Mouse (Mus musculus): Measurements from ENCODE around the gene Ncbp3. TPM values are rescaled to one million over a fixed set of nuclear protein-coding genes. Genes with fewer than 3 reads are reported as not detected.
A peak's percentile ranks its signal among the peaks of the same experiment; 100 is the strongest.

Gene Ncbp3
- polyA plus RNA-seq, 1 experiment from 2014 or later, result 9.3 TPM

DNA sequence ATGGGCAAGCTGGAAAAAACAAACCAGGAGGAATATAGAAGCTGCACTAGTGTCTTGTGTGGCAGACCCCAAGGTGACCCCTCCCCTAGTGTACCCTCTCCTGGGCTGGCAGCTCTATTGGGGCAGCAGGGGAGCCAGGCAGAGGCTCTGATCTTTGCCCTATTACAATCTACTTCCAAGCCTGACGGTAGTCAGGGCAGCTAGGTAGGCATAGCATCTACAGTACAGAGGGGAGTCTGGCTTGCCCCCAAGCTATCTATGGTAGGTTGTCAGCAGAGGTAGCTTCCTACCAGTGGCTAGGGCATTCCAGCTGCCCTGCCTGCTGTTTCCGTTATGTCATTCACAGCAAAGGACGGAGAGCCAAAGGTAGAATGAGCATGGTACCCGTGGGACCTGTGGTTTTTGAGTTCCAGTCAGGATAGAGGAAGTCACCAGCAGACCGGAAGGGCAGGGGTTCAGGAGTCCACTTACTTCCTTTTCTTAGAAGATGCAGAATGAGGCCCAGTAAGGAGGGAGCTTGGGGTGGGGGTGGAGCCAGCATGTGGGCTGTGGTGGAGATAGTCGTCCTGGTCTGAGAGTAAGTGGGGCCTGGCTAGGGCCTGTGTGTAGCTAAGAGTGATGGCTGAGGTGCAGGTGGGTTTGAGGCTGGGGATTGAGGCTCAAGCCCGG lies 23.2 kb upstream of the Ncbp3 start:
- no peaks in the 10 kb centered on the region for H3K9me3 ChIP-seq (ENCODE audit: control insufficient read depth, low read length)
- WGBS, result 61% methylated on average over 7 of the region's 7 CpGs
- DNase-seq (ENCODE audit: low spot score), result no peak
- H3K4me2 ChIP-seq (replicated peaks), result no peak overlapping the region
- peaks cover 15% of the 10 kb centered on the region for H3K4me1 ChIP-seq (replicated peaks; ENCODE audit: control insufficient read depth, insufficient read depth, low read length)
- H3K27me3 ChIP-seq (ENCODE audit: control insufficient read depth, insufficient read depth, low read length), result 0 out of 2 replicates have a peak, but pooled peaks cover 9% of the 10 kb centered on the region
- no peak overlapping the region for H3K4me3 ChIP-seq (replicated peaks; ENCODE audit: low read length)
- ATAC-seq (ENCODE audit: low FRiP score), result no peak
- H3K36me3 ChIP-seq (replicated peaks; ENCODE audit: control insufficient read depth, insufficient read depth), result peaks cover 26% of the 10 kb centered on the region
- no peak overlapping the region for H3K9ac ChIP-seq
- no peak overlapping the region for H3K27ac ChIP-seq

DNA sequence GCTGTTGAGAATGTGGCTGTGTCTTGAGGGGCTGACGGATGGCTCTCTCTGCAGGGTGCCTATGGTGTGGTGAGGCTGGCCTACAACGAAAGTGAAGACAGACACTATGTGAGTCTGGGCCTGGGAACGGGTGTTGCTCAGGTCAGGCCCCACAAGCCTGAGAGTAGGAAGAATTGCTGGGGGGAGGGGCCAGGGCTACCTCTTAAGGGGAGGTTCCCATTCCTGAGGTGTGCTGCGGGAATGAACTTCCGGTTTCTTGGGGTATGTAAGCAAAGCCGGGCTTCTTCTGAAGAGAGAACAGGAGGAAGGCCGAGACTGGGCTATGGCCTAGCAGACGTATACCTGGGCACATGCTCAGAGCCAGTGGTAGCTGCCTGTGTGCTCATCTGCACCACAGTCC lies 20.6 kb upstream of the Ncbp3 start:
- Histone ChIP-seq H3K4me1 (replicated peaks; ENCODE audit: control insufficient read depth, insufficient read depth, low read length) (peaks cover 12% of the 10 kb centered on the region; the same call in 1 of the 2 replicates), H3K36me3 (replicated peaks; ENCODE audit: control insufficient read depth, insufficient read depth) (peaks cover 29% of the 10 kb centered on the region), H3K4me3 (replicated peaks; ENCODE audit: low read length) (no peak overlapping the region), H3K9me3 (ENCODE audit: control insufficient read depth, low read length) (no peaks in the 10 kb centered on the region), H3K9ac (no peak overlapping the region), H3K27me3 (ENCODE audit: control insufficient read depth, insufficient read depth, low read length) (no peaks in the 10 kb centered on the region), H3K4me2 (replicated peaks) (no peak overlapping the region), H3K27ac (no peak overlapping the region)
- DNase-seq (ENCODE audit: low spot score), result no peak
- ATAC-seq (ENCODE audit: low FRiP score), result no peak
- WGBS, result 54% methylated on average over 8 of the region's 8 CpGs

DNA sequence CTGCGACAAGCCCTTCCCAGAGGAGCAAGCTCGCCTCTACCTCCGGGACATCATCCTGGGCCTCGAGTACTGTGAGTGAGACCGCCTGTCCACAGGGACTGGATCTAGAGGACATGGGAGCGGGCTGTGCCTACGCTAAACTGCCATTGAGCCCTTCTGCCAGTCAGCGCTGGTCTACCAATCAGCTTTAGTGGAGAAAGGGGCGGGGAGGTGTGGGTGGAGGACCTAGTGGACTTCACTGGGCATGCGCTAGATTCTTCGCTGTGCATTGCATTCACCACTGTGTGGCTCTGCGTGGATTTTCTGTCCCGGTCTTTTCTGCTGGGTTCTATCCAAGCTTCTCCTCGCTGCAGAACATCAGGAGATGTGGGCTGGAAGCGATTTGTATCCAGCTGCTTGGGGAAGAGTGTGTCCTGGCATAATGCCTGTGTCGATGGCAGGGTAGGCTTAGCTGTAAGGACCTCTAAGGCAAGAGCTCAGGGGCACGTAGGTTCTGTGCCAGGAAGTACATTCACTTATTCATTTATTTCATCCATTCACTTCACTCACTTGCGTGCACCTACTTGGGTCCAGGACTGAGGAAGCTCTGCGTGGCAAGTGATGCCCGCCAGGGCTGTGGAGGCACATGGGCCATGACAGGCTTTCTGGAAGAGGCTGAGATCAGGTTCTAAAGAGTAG lies 16.6 kb upstream of the Ncbp3 start:
- Histone ChIP-seq H3K4me3 (replicated peaks; ENCODE audit: low read length) (peak overlapping the region; percentile 25), H3K4me1 (replicated peaks; ENCODE audit: control insufficient read depth, insufficient read depth, low read length) (peaks cover 7% of the 10 kb centered on the region; the same call in 1 of the 2 replicates), H3K9ac (peak overlapping the region; percentile 32; the same call in 1 of the 2 replicates), H3K27me3 (ENCODE audit: control insufficient read depth, insufficient read depth, low read length) (no peaks in the 10 kb centered on the region), H3K36me3 (replicated peaks; ENCODE audit: control insufficient read depth, insufficient read depth) (peaks cover 34% of the 10 kb centered on the region), H3K9me3 (ENCODE audit: control insufficient read depth, low read length) (no peaks in the 10 kb centered on the region), H3K27ac (peak overlapping the region; percentile 64), H3K4me2 (replicated peaks) (peak overlapping the region; percentile 64)
- DNase-seq (ENCODE audit: low spot score) (peak; percentile 88), ATAC-seq (ENCODE audit: low FRiP score) (peak; percentile 93)
- 25% methylated on average over 20 of the region's 20 CpGs for WGBS

DNA sequence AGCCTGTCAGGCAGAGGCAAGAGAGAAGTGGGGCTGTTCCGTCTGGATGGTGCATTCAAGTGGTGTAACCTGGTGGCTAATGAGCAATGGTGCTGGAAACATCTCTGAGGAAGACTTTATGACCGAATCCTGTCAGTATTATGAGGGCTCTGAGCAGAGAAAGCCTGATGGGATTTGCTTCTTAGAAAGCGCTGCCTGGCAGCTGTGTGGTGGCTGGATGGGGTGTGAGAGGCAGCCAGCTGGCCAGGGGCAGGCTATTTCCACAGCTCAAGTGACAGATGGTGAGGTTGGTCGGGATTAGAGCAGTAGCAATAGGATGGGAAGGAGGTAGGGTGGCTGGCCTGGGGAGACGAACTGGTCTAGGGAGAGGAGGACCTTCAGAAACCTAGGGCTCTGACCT lies 16.0 kb upstream of the Ncbp3 start:
- Histone ChIP-seq H3K9me3 (ENCODE audit: control insufficient read depth, low read length) (no peaks in the 10 kb centered on the region), H3K27ac (peak overlapping the region; percentile 46), H3K36me3 (replicated peaks; ENCODE audit: control insufficient read depth, insufficient read depth) (peaks cover 31% of the 10 kb centered on the region), H3K4me2 (replicated peaks) (peak overlapping the region; percentile 64), H3K4me3 (replicated peaks; ENCODE audit: low read length) (no peak overlapping the region), H3K4me1 (replicated peaks; ENCODE audit: control insufficient read depth, insufficient read depth, low read length) (peaks cover 7% of the 10 kb centered on the region; the same call in 1 of the 2 replicates), H3K9ac (peak overlapping the region; percentile 18; the same call in 1 of the 2 replicates), H3K27me3 (ENCODE audit: control insufficient read depth, insufficient read depth, low read length) (no peaks in the 10 kb centered on the region)
- ATAC-seq (ENCODE audit: low FRiP score), result no peak; the same call in none of the 2 replicates
- 51% methylated on average over 5 of the region's 5 CpGs for WGBS
- no peak for DNase-seq (ENCODE audit: low spot score)

DNA sequence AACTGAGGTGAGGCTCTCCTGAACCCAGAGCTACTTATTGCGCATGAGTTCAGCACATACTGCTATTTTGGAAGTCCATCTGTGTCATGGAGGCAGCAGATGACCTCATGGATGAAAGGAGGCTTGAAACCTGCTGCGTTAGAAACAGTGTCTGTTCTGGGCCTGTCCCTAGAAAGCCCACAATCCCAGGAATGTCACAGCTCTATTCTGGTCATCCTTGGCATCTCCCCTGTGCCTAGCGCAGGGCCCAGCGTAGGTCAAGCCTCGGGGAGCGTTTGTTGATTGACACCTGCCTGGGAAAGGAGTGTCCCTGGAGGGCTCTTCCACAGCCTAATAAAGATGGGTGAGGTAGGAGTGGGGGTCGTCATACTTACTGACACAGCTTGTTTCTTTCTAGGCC lies 11.5 kb upstream of the Ncbp3 start:
- ATAC-seq (ENCODE audit: low FRiP score), result no peak
- DNase-seq (ENCODE audit: low spot score), result no peak
- WGBS, result 78% methylated on average over 7 of the region's 7 CpGs
- no peaks in the 10 kb centered on the region for H3K27me3 ChIP-seq (ENCODE audit: control insufficient read depth, insufficient read depth, low read length)
- no peak overlapping the region for H3K4me2 ChIP-seq (replicated peaks)
- H3K4me1 ChIP-seq (replicated peaks; ENCODE audit: control insufficient read depth, insufficient read depth, low read length), result peaks cover 6% of the 10 kb centered on the region; the same call in 1 of the 2 replicates
- no peak overlapping the region for H3K27ac ChIP-seq
- no peak overlapping the region for H3K9ac ChIP-seq
- H3K9me3 ChIP-seq (ENCODE audit: control insufficient read depth, low read length), result no peaks in the 10 kb centered on the region
- H3K4me3 ChIP-seq (replicated peaks; ENCODE audit: low read length), result no peak overlapping the region
- peaks cover 37% of the 10 kb centered on the region for H3K36me3 ChIP-seq (replicated peaks; ENCODE audit: control insufficient read depth, insufficient read depth)

DNA sequence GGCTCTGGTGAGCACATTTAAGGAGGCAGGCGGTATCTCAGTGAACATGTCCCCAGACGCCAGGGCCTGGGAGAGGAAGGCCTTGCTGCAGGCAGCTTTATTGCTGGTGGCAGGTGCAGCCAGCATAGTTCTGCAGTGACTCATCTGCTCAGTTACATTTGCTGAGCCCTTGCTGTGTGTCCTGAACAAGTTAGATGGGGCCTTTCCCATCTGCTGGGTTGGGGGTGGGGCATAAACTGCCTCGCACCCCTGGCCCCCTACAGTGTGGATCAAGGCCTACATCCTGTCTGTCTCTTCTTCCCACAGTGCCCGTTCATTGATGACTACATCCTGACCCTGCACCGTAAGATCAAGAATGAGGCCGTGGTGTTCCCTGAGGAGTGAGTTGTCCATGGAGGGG lies 10.7 kb upstream of the Ncbp3 start:
- Histone ChIP-seq H3K9me3 (ENCODE audit: control insufficient read depth, low read length) (no peaks in the 10 kb centered on the region), H3K9ac (no peak overlapping the region), H3K27me3 (ENCODE audit: control insufficient read depth, insufficient read depth, low read length) (no peaks in the 10 kb centered on the region), H3K4me2 (replicated peaks) (no peak overlapping the region), H3K36me3 (replicated peaks; ENCODE audit: control insufficient read depth, insufficient read depth) (peaks cover 42% of the 10 kb centered on the region), H3K4me1 (replicated peaks; ENCODE audit: control insufficient read depth, insufficient read depth, low read length) (no peaks in the 10 kb centered on the region), H3K27ac (no peak overlapping the region), H3K4me3 (replicated peaks; ENCODE audit: low read length) (no peak overlapping the region)
- no peak for ATAC-seq (ENCODE audit: low FRiP score)
- 59% methylated on average over 6 of the region's 6 CpGs for WGBS
- no peak for DNase-seq (ENCODE audit: low spot score)

DNA sequence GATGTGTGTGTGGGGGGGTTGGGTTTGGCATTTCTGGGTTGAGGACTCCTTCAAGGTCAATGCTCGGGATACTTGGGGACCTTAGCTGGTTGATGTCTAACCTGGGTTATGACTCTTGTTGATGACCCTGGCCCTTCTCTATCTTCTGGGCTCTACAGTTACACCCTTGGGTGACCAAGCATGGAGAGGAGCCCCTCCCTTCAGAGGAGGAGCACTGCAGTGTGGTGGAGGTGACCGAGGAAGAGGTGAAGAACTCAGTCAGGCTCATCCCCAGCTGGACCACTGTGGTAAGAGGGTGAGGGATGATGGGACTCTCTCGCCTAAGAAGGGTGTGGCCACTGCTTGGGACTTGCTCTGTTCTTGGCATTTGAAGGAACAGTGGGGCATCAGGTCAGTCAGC lies 9.9 kb upstream of the Ncbp3 start:
- Histone ChIP-seq H3K27ac (no peak overlapping the region), H3K36me3 (replicated peaks; ENCODE audit: control insufficient read depth, insufficient read depth) (peaks cover 42% of the 10 kb centered on the region), H3K9ac (no peak overlapping the region), H3K9me3 (ENCODE audit: control insufficient read depth, low read length) (no peaks in the 10 kb centered on the region), H3K27me3 (ENCODE audit: control insufficient read depth, insufficient read depth, low read length) (no peaks in the 10 kb centered on the region), H3K4me2 (replicated peaks) (no peak overlapping the region), H3K4me1 (replicated peaks; ENCODE audit: control insufficient read depth, insufficient read depth, low read length) (no peaks in the 10 kb centered on the region), H3K4me3 (replicated peaks; ENCODE audit: low read length) (no peak overlapping the region)
- ATAC-seq (ENCODE audit: low FRiP score) (no peak), DNase-seq (ENCODE audit: low spot score) (no peak)
- 88% methylated on average over 3 of the region's 3 CpGs for WGBS

DNA sequence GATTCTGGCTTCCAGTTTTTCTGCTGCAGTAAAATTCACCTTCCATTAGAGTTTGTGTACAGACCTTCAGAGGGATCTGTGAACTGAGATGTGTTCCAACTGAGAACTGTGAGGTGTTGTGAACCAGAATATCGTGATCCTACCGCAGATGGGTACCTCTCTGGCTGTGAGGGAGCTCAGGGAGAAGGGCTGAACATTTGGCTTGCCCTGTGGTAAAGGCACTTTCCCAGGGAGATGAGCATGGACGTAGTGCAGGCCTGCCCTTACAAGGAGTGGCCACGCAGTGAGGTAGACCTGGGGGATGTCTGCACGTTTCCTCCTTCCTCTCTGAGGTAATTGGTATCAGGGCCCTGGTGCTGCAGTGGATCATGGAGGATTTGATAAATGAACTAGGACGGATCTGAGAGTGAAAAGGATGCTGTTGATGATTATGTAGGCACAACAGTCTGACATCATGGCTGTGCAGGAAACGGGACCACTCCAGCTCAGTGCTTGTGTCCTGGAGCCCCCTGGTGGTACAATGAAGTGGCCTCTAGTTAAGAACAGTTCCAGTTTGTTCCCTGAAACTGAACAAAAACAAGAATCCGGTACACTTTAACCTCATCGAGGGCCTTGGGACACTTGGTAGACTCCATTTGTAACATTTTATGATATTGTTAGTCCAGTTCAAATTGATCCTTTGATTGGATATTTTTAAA lies 8.3 kb upstream of the Ncbp3 start:
- WGBS, result 62% methylated on average over 9 of the region's 9 CpGs
- Histone ChIP-seq H3K36me3 (replicated peaks; ENCODE audit: control insufficient read depth, insufficient read depth) (peaks cover 34% of the 10 kb centered on the region), H3K4me1 (replicated peaks; ENCODE audit: control insufficient read depth, insufficient read depth, low read length) (no peaks in the 10 kb centered on the region), H3K27me3 (ENCODE audit: control insufficient read depth, insufficient read depth, low read length) (no peaks in the 10 kb centered on the region), H3K4me3 (replicated peaks; ENCODE audit: low read length) (no peak overlapping the region), H3K9ac (no peak overlapping the region), H3K4me2 (replicated peaks) (no peak overlapping the region), H3K9me3 (ENCODE audit: control insufficient read depth, low read length) (no peaks in the 10 kb centered on the region), H3K27ac (no peak overlapping the region)
- ATAC-seq (ENCODE audit: low FRiP score) (peak; percentile 54; the same call in 1 of the 2 replicates), DNase-seq (ENCODE audit: low spot score) (peak; percentile 74)

DNA sequence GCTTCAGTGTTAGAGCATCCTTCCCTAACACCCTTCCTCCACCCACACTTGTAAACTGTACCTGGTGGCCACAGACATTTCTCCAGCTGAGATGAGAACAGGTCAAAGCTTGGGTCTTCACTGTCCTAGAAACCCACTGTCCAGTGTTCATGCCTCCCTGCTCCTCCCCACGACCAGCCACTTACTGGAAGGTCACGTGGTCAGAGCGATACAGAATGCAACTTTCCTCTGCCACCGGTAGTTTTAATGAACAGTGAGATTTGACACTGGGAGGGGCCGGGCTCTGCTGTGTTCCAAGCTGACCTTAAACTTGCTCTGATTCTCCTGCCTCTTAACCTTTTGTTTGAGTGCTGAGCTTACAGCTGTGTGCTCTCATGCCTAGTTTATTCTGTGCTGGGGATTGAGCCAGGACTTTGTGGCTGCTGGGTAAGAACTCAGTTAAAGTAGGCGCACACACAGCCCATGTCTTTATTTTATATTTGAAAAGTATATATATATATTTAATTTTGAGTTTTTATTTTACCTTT lies 3.3 kb upstream of the Ncbp3 start:
- H3K4me1 ChIP-seq (replicated peaks; ENCODE audit: control insufficient read depth, insufficient read depth, low read length), result peaks cover 7% of the 10 kb centered on the region; the same call in 1 of the 2 replicates
- no peak for ATAC-seq (ENCODE audit: low FRiP score)
- DNase-seq (ENCODE audit: low spot score), result no peak
- no peak overlapping the region for H3K4me3 ChIP-seq (replicated peaks; ENCODE audit: low read length)
- H3K27me3 ChIP-seq (ENCODE audit: control insufficient read depth, insufficient read depth, low read length), result no peaks in the 10 kb centered on the region
- H3K27ac ChIP-seq, result no peak overlapping the region
- WGBS, result 59% methylated on average over 6 of the region's 6 CpGs
- H3K9me3 ChIP-seq (ENCODE audit: control insufficient read depth, low read length), result no peaks in the 10 kb centered on the region
- no peak overlapping the region for H3K4me2 ChIP-seq (replicated peaks)
- no peak overlapping the region for H3K9ac ChIP-seq
- H3K36me3 ChIP-seq (replicated peaks; ENCODE audit: control insufficient read depth, insufficient read depth), result peaks cover 9% of the 10 kb centered on the region; the same call in 1 of the 2 replicates
